Mouse (Mus musculus) left cerebral cortex, adult 8-10 months (tissue): ENCODE results near the gene Col5a1. TPM values are rescaled to one million over a fixed set of nuclear protein-coding genes. Genes with fewer than 3 reads are reported as not detected.

Source experiments
- DNase-seq, 2 experiments: peaks; one replicate each; pipeline ENCODE4 v3.0.0; 2022; ENCODE audit warnings: low spot score in 2 of 2
- total RNA-seq, 4 experiments: library from RNA; stranded (reverse); gene quantifications; 2 replicates each; pipeline ENCODE4 v1.2.4; 2022

Col5a1 gene
- total RNA-seq, 4 experiments from 2014 or later, result 5.9 to 8.1 (median 7.3) TPM

DNA sequence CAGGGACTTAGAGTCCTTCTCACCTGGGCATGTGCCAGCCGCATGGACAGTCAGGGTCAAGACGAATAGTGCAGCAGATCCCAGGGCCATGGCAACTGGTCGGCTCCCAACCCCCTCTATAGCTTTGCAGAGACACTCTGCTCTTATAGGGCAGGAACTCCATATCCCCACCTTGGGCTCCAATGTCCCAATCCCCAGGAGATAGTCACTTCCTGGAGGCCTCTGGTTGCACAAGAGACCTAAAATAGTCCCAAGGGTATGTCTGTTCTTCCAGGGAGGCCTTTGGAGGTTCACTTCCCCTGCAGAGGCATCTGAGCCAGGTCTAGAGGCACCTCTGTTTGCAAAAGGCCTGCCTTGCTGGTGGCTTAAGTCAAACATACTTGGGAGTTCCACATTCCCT lies 198.5 kb downstream of the Col5a1 start, which contains the start of gene Fcnb:
Gene Fcnb (minus strand): TSS at position 118 of the 400 bp plus-strand sequence.
- no peak for DNase-seq

DNA sequence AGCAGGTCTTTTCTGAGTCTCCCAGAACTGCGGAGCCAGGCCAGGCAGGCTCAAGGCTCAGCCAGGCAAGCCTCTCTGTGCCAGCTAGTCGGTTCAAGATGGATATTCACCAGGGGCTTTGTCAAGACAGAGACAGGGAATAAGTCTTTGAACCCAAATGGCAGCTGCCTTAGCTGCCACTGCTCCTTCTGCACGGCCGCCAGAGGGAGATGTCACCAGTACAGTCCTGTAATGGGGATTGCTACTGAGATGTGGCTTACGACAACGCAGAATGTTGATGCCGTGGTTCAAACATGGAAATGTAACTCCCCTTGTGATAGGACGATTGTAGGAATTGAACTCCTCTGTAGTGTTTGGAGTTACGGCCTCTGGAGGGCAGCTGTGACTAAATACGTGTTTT lies 199.9 kb downstream of the Col5a1 start:
- no peak for DNase-seq

DNA sequence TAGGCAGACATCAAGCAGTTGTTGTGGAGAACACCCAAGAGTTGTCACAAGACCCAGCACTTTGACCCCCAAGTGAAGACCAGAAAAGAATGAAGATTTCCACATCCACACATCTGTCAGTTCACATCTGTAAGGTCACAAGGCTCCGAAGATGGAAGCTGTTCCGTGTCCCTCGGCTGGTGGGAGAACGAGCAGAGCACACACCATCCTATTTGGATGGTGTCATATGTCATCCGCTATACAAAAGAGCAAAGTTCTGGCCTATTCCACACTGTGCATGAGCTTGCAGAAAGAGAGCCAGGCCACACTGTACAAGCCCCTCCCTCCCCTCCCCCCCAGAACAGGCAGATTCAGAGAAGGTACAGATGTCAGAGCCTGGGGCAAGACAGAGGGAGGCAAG lies 202.9 kb downstream of the Col5a1 start:
- DNase-seq, result no peak

Other genes starting within 250 kb of the Col5a1 start
- 10 to 100 TPM; 23.5 to 28.6 (median 26.1) TPM for gene Rxra, start 210.0 kb upstream of the Col5a1 start, total RNA-seq
- gene Fcnb, start 198.5 kb downstream of the Col5a1 start, total RNA-seq, result not detected